Mouse (Mus musculus) midbrain, embryonic 10.5 days (tissue): ENCODE measurements around the gene Mkrn1. TPM values are rescaled to one million over a fixed set of nuclear protein-coding genes. Genes with fewer than 3 reads are reported as not detected.
"Not testable (repeated sequence)": the region's sequence is repeated elsewhere in the genome, so short reads cannot be mapped to it uniquely, and the experiment has no call there.

ENCODE experiments used
- DNase-seq: peaks from one replicate; pipeline ENCODE4 v3.0.0-alpha.2; 2017; ENCODE audit warnings: low spot score
- H3K27ac ChIP-seq: fragments of 300-500 bp; sonication (generic); replicated peaks from 2 replicates; pipeline ENCODE4 v1.5.1; 2016; ENCODE audit warnings: mild to moderate bottlenecking
- H3K27me3 ChIP-seq: fragments of 300-500 bp; sonication (generic); 2 replicates; pipeline ENCODE4 v1.6.1; 2016; ENCODE audit warnings: low read depth, mild to moderate bottlenecking; ENCODE audit not compliant: poor library complexity, severe bottlenecking
- H3K36me3 ChIP-seq: fragments of 300-500 bp; sonication (generic); 2 replicates; pipeline ENCODE4 v1.6.1; 2016; ENCODE audit warnings: mild to moderate bottlenecking, moderate library complexity
- H3K4me1 ChIP-seq: fragments of 300-500 bp; sonication (generic); 2 replicates; pipeline ENCODE4 v1.6.1; 2016
- H3K4me3 ChIP-seq: fragments of 300-500 bp; sonication (generic); 2 replicates; pipeline ENCODE4 v1.5.1; 2016; ENCODE audit warnings: mild to moderate bottlenecking, moderate library complexity
- H3K9me3 ChIP-seq: fragments of 300-500 bp; sonication (generic); replicated peaks from 2 replicates; pipeline ENCODE4 v1.6.1; 2016; ENCODE audit warnings: mild to moderate bottlenecking
- WGBS: fragments of 180-500 bp; shearing (Covaris S2); methylation state at CpG from one replicate; pipeline ENCODE4 v1.1.7; 2016; 5-methylcytosine and 5-hydroxymethylcytosine counted together
- polyA plus RNA-seq: library from polyadenylated mRNA; unstranded; fragments of >200 nt; fragmentation: Nextera tagmentation; extraction: Ambion mirVana; gene quantifications from 2 replicates; pipeline ENCODE4 v1.2.1, GENCODE M21; 2016

The Mkrn1 gene
- polyA plus RNA-seq, 1 experiment from 2014 or later = 88.2 TPM

GRCm38 (mm10) chr6:39425181-39425580 lies 4.9 kb upstream of the Mkrn1 start:
- Histone ChIP-seq H3K4me1 (peaks cover 7% of the 10 kb centered on the region), H3K36me3 (no peaks in the 10 kb centered on the region), H3K27me3 (peaks cover 13% of the 10 kb centered on the region; the same call in 1 of the 2 replicates), H3K9me3 (no peaks in the 10 kb centered on the region), H3K27ac (no peak overlapping the region), H3K4me3 (no peak overlapping the region)
- no peak for DNase-seq
- WGBS = 84% methylated on average over 2 of the region's 2 CpGs

GRCm38 (mm10) chr6:39423686-39424085 lies 3.4 kb upstream of the Mkrn1 start:
- no peak for DNase-seq
- Histone ChIP-seq H3K27ac (no peak overlapping the region), H3K36me3 (no peaks in the 10 kb centered on the region), H3K27me3 (peaks cover 14% of the 10 kb centered on the region; the same call in 1 of the 2 replicates), H3K4me3 (no peak overlapping the region), H3K9me3 (no peaks in the 10 kb centered on the region), H3K4me1 (peaks cover 13% of the 10 kb centered on the region)
- 87% methylated on average over 7 of the region's 7 CpGs for WGBS

- peaks cover 19% of the 10 kb centered on the region for H3K4me1 ChIP-seq
- DNase-seq = no peak
- H3K9me3 ChIP-seq = no peaks in the 10 kb centered on the region
- no peak overlapping the region for H3K4me3 ChIP-seq
- H3K36me3 ChIP-seq = no peaks in the 10 kb centered on the region
- 64% methylated on average over 6 of the region's 6 CpGs for WGBS
- peaks cover 19% of the 10 kb centered on the region; the same call in 1 of the 2 replicates for H3K27me3 ChIP-seq
- no peak overlapping the region for H3K27ac ChIP-seq
Measured at GRCm38 (mm10) chr6:39423130-39423551, 2.9 kb upstream of the Mkrn1 start.

GRCm38 (mm10) chr6:39420867-39421266 lies 605 bp upstream of the Mkrn1 start:
- no peak for DNase-seq
- Histone ChIP-seq H3K4me3 (peak overlapping the region; percentile 100), H3K4me1 (peaks cover 23% of the 10 kb centered on the region), H3K27me3 (peaks cover 23% of the 10 kb centered on the region; the same call in 1 of the 2 replicates), H3K9me3 (no peaks in the 10 kb centered on the region), H3K36me3 (peaks cover 8% of the 10 kb centered on the region), H3K27ac (no peak overlapping the region)
- WGBS = 44% methylated on average over 4 of the region's 4 CpGs

- H3K9me3 ChIP-seq = no peaks in the 10 kb centered on the region
- peak overlapping the region; percentile 95 for H3K27ac ChIP-seq
- under 1% methylated on average over 43 of the region's 43 CpGs for WGBS
- H3K4me3 ChIP-seq = peak overlapping the region; percentile 100
- peaks cover 9% of the 10 kb centered on the region for H3K36me3 ChIP-seq
- DNase-seq = no peak
- H3K4me1 ChIP-seq = peaks cover 23% of the 10 kb centered on the region
- H3K27me3 ChIP-seq = peaks cover 23% of the 10 kb centered on the region; the same call in 1 of the 2 replicates
Measured at GRCm38 (mm10) chr6:39419386-39419850, 844 bp downstream of the Mkrn1 start.

- not testable (repeated sequence) for DNase-seq, H3K27ac ChIP-seq, H3K9me3 ChIP-seq, H3K36me3 ChIP-seq, H3K4me3 ChIP-seq
- Histone ChIP-seq H3K4me1 (peaks cover 23% of the 10 kb centered on the region), H3K27me3 (peaks cover 12% of the 10 kb centered on the region; the same call in 1 of the 2 replicates)
Measured at GRCm38 (mm10) chr6:39416654-39417053, 3.6 kb downstream of the Mkrn1 start.

GRCm38 (mm10) chr6:39415762-39416161 lies 4.5 kb downstream of the Mkrn1 start:
- WGBS = 56% methylated on average over 4 of the region's 5 CpGs
- peaks cover 21% of the 10 kb centered on the region for H3K4me1 ChIP-seq
- DNase-seq = peak; percentile 56
- peaks cover 9% of the 10 kb centered on the region for H3K36me3 ChIP-seq
- no peaks in the 10 kb centered on the region for H3K9me3 ChIP-seq
- no peak overlapping the region for H3K4me3 ChIP-seq
- no peak overlapping the region for H3K27ac ChIP-seq
- peaks cover 10% of the 10 kb centered on the region; the same call in 1 of the 2 replicates for H3K27me3 ChIP-seq

- DNase-seq = no peak
- Histone ChIP-seq H3K36me3 (peaks cover 22% of the 10 kb centered on the region), H3K27me3 (peaks cover 10% of the 10 kb centered on the region; the same call in 1 of the 2 replicates), H3K9me3 (no peaks in the 10 kb centered on the region), H3K4me1 (peaks cover 14% of the 10 kb centered on the region), H3K4me3 (no peak overlapping the region), H3K27ac (no peak overlapping the region)
- 91% methylated on average over 1 of the region's 1 CpGs for WGBS
Measured at GRCm38 (mm10) chr6:39414106-39414505, 6.2 kb downstream of the Mkrn1 start.

GRCm38 (mm10) chr6:39406480-39406879 lies 13.8 kb downstream of the Mkrn1 start:
- Histone ChIP-seq H3K27me3 (no peaks in the 10 kb centered on the region), H3K4me3 (no peak overlapping the region), H3K36me3 (peaks cover 84% of the 10 kb centered on the region), H3K9me3 (no peaks in the 10 kb centered on the region), H3K27ac (no peak overlapping the region), H3K4me1 (no peaks in the 10 kb centered on the region)
- 95% methylated on average over 5 of the region's 5 CpGs for WGBS
- no peak for DNase-seq

- Histone ChIP-seq H3K36me3 (peaks cover 95% of the 10 kb centered on the region), H3K4me3 (no peak overlapping the region), H3K27me3 (no peaks in the 10 kb centered on the region), H3K9me3 (no peaks in the 10 kb centered on the region), H3K27ac (no peak overlapping the region), H3K4me1 (no peaks in the 10 kb centered on the region)
- 94% methylated on average over 2 of the region's 2 CpGs for WGBS
- no peak for DNase-seq
Measured at GRCm38 (mm10) chr6:39403136-39403535, 17.1 kb downstream of the Mkrn1 start.

GRCm38 (mm10) chr6:39400343-39400742 lies 19.9 kb downstream of the Mkrn1 start:
- H3K27ac ChIP-seq = no peak overlapping the region
- peaks cover 97% of the 10 kb centered on the region for H3K36me3 ChIP-seq

GRCm38 (mm10) chr6:39398342-39398741 lies 21.9 kb downstream of the Mkrn1 start:
- Histone ChIP-seq H3K27me3 (no peaks in the 10 kb centered on the region), H3K4me1 (no peaks in the 10 kb centered on the region), H3K36me3 (peaks cover 81% of the 10 kb centered on the region), H3K27ac (no peak overlapping the region), H3K4me3 (no peak overlapping the region), H3K9me3 (no peaks in the 10 kb centered on the region)
- WGBS = 96% methylated on average over 9 of the region's 9 CpGs
- no peak for DNase-seq

More at GRCm38 (mm10) chr6:39400343-39400742, 19.9 kb downstream of the Mkrn1 start:
- 69% methylated on average over 7 of the region's 7 CpGs for WGBS
- H3K4me3 ChIP-seq = no peak overlapping the region
- no peaks in the 10 kb centered on the region for H3K9me3 ChIP-seq
- peak; percentile 51 for DNase-seq
- no peaks in the 10 kb centered on the region for H3K4me1 ChIP-seq
- H3K27me3 ChIP-seq = no peaks in the 10 kb centered on the region

- H3K4me1 ChIP-seq = no peaks in the 10 kb centered on the region
- WGBS = 94% methylated on average over 6 of the region's 6 CpGs
- no peaks in the 10 kb centered on the region for H3K27me3 ChIP-seq
- no peak overlapping the region for H3K4me3 ChIP-seq
- DNase-seq = no peak
- peaks cover 69% of the 10 kb centered on the region for H3K36me3 ChIP-seq
- H3K27ac ChIP-seq = no peak overlapping the region
- H3K9me3 ChIP-seq = no peaks in the 10 kb centered on the region
Measured at GRCm38 (mm10) chr6:39397046-39397445, 23.2 kb downstream of the Mkrn1 start.
